In genomic region chr11:55428186-55429012, GRCm38 (mm10) we compare ENCODE assay signal across 8 mouse cellular contexts. TPM values are rescaled to one million over a fixed set of nuclear protein-coding genes. Genes with fewer than 3 reads are reported as not detected.
DNase-seq lines count a peak whose midpoint lies in the region; ATAC-seq and TF ChIP-seq lines count a peak whose summit lies in the region.

No protein-coding gene starts in this region.

- H3K27me3 ChIP-seq in ES-Bruce4 (ENCODE audit: control insufficient read depth, insufficient read depth, low read length, poor library complexity, severe bottlenecking) = no peaks in the 10 kb centered on the region
- H3K27me3 ChIP-seq in forebrain, embryonic 15.5 days = no peaks in the 10 kb centered on the region
- H3K27me3 ChIP-seq in hindbrain, embryonic 10.5 days (ENCODE audit: insufficient read depth, poor library complexity, severe bottlenecking) = no peaks in the 10 kb centered on the region
- no peaks in the 10 kb centered on the region for H3K27me3 ChIP-seq in limb, embryonic 14.5 days (ENCODE audit: control insufficient read depth, insufficient read depth, low read length)
- H3K27me3 ChIP-seq in midbrain, postnatal 0 days (ENCODE audit: insufficient read depth, low read length) = no peaks in the 10 kb centered on the region

- peaks cover 4% of the 10 kb centered on the region for H3K4me1 ChIP-seq in ES-Bruce4 (ENCODE audit: control insufficient read depth, insufficient read depth, low read length)
- peaks cover 23% of the 10 kb centered on the region for H3K4me1 ChIP-seq in forebrain, embryonic 15.5 days
- H3K4me1 ChIP-seq in hindbrain, embryonic 10.5 days (replicated peaks) = peaks cover 58% of the 10 kb centered on the region
- H3K4me1 ChIP-seq in limb, embryonic 14.5 days (ENCODE audit: control insufficient read depth, insufficient read depth, low read length) = peaks cover 32% of the 10 kb centered on the region
- 0 out of 2 replicates have a peak, but pooled peaks cover 5% of the 10 kb centered on the region for H3K4me1 ChIP-seq in midbrain, postnatal 0 days (ENCODE audit: insufficient read depth, low read length)

- no peak overlapping the region for H3K9ac ChIP-seq in ES-Bruce4 (ENCODE audit: low read depth, poor library complexity, severe bottlenecking)
- H3K9ac ChIP-seq in forebrain, embryonic 15.5 days (replicated peaks) = no peak overlapping the region
- H3K9ac ChIP-seq in limb, embryonic 14.5 days (ENCODE audit: low read depth, low read length, severe bottlenecking) = peak overlapping the region; percentile 12
- no peak overlapping the region for H3K9ac ChIP-seq in midbrain, postnatal 0 days (replicated peaks; ENCODE audit: low read length, poor library complexity, severe bottlenecking)

- peak; percentile 64 for DNase-seq in cerebellum, adult 11-12 months
- DNase-seq in hindbrain, embryonic 10.5 days (ENCODE audit: low spot score) = peak; percentile 81
- peak; percentile 98 for DNase-seq in limb, embryonic 14.5 days (ENCODE audit: low spot score)
- DNase-seq in midbrain, postnatal 0 days (ENCODE audit: low spot score) = peak; percentile 90
- no peak for DNase-seq in left cerebral cortex, adult 8-10 months (ENCODE audit: low spot score in 2 of 2)

- no peak for TF ChIP-seq EP300 in ES-Bruce4 (IDR thresholded peaks at IDR 0.05; ENCODE audit: insufficient read depth, low read depth, low read length)

- no peaks in the 10 kb centered on the region for H3K9me3 ChIP-seq in ES-Bruce4 (replicated peaks; ENCODE audit: control insufficient read depth, insufficient read depth, low read length, poor library complexity, severe bottlenecking)
- H3K9me3 ChIP-seq in forebrain, embryonic 15.5 days = no peaks in the 10 kb centered on the region
- H3K9me3 ChIP-seq in hindbrain, embryonic 10.5 days = no peaks in the 10 kb centered on the region
- no peaks in the 10 kb centered on the region for H3K9me3 ChIP-seq in limb, embryonic 14.5 days (ENCODE audit: control insufficient read depth, low read length)
- no peaks in the 10 kb centered on the region for H3K9me3 ChIP-seq in midbrain, postnatal 0 days (ENCODE audit: low read length)

- peak; percentile 76 for ATAC-seq in forebrain, embryonic 15.5 days (replicated peaks)
- peak; percentile 93 for ATAC-seq in limb, embryonic 14.5 days (ENCODE audit: low FRiP score, low read depth)
- peak; percentile 47; the same call in 1 of the 2 replicates for ATAC-seq in midbrain, postnatal 0 days (ENCODE audit: low FRiP score)
- no peak for ATAC-seq in erythroblast, adult 5-6 weeks (replicated peaks; ENCODE audit: low FRiP score, poor library complexity, severe bottlenecking)

- TF ChIP-seq CTCF in ES-Bruce4 (IDR thresholded peaks at IDR 0.05; ENCODE audit: low read depth, low read length) = no peak
- no peak for TF ChIP-seq CTCF in midbrain, postnatal 0 days (IDR thresholded peaks at IDR 0.05)

- no peak for TF ChIP-seq POLR2A in ES-Bruce4 (IDR thresholded peaks at IDR 0.05; ENCODE audit: insufficient read depth, low read length)
- TF ChIP-seq POLR2A in limb, embryonic 14.5 days (IDR thresholded peaks at IDR 0.05; ENCODE audit: borderline replicate concordance, extremely low read depth, insufficient read depth, insufficient read length) = peak; percentile 55; the same call in 1 of the 2 replicates

- WGBS in forebrain, embryonic 15.5 days = 34% methylated on average over 16 of the region's 16 CpGs
- WGBS in hindbrain, embryonic 10.5 days = 32% methylated on average over 16 of the region's 16 CpGs
- 34% methylated on average over 16 of the region's 16 CpGs for WGBS in limb, embryonic 14.5 days
- 38% methylated on average over 16 of the region's 16 CpGs for WGBS in midbrain, postnatal 0 days

- H3K4me3 ChIP-seq in ES-Bruce4 (ENCODE audit: low read depth, low read length) = no peak overlapping the region
- no peak overlapping the region for H3K4me3 ChIP-seq in forebrain, embryonic 15.5 days
- no peak overlapping the region for H3K4me3 ChIP-seq in hindbrain, embryonic 10.5 days
- no peak overlapping the region for H3K4me3 ChIP-seq in limb, embryonic 14.5 days (replicated peaks; ENCODE audit: low read length)
- no peak overlapping the region for H3K4me3 ChIP-seq in midbrain, postnatal 0 days (ENCODE audit: low read depth, low read length)

- peak overlapping the region; percentile 72 for H3K27ac ChIP-seq in ES-Bruce4 (ENCODE audit: insufficient read depth, low read length)
- peak overlapping the region; percentile 56 for H3K27ac ChIP-seq in forebrain, embryonic 15.5 days (replicated peaks)
- peak overlapping the region; percentile 87 for H3K27ac ChIP-seq in hindbrain, embryonic 10.5 days
- peak overlapping the region; percentile 92 for H3K27ac ChIP-seq in limb, embryonic 14.5 days (replicated peaks; ENCODE audit: low read depth, low read length)
- H3K27ac ChIP-seq in midbrain, postnatal 0 days (ENCODE audit: low read depth, low read length) = no peak overlapping the region

- H3K4me2 ChIP-seq in forebrain, embryonic 15.5 days (replicated peaks) = no peak overlapping the region
- H3K4me2 ChIP-seq in limb, embryonic 14.5 days (replicated peaks; ENCODE audit: low read depth, low read length, severe bottlenecking) = 0 out of 2 replicates have a peak overlapping the region, but pooled peaks have one; percentile 0
- H3K4me2 ChIP-seq in midbrain, postnatal 0 days (ENCODE audit: low read depth, low read length, poor library complexity, severe bottlenecking) = no peak overlapping the region

- H3K36me3 ChIP-seq in ES-Bruce4 (ENCODE audit: control insufficient read depth, insufficient read depth, low read length, poor library complexity, severe bottlenecking) = no peaks in the 10 kb centered on the region
- no peaks in the 10 kb centered on the region for H3K36me3 ChIP-seq in forebrain, embryonic 15.5 days
- no peaks in the 10 kb centered on the region for H3K36me3 ChIP-seq in hindbrain, embryonic 10.5 days
- no peaks in the 10 kb centered on the region for H3K36me3 ChIP-seq in limb, embryonic 14.5 days (ENCODE audit: control insufficient read depth, insufficient read depth, low read length)
- no peaks in the 10 kb centered on the region for H3K36me3 ChIP-seq in midbrain, postnatal 0 days (ENCODE audit: insufficient read depth, low read length)

RNA-seq across cellular contexts. Expression of gene Sparc, which starts 5.4 kb away (rescaled TPM):
- polyA plus RNA-seq in ES-Bruce4 (2011; ENCODE audit: insufficient read depth, insufficient read length, low read depth, missing spikeins) = 344 and 354 TPM in 2 replicates
- 320 and 352 TPM in 2 replicates for polyA plus RNA-seq in forebrain, embryonic 15.5 days (2015; fragmentation: Nextera tagmentation; extraction: Ambion mirVana)
- polyA plus RNA-seq in hindbrain, embryonic 10.5 days (2016; fragmentation: Nextera tagmentation; extraction: Ambion mirVana) = 400 and 454 TPM in 2 replicates
- polyA plus RNA-seq in limb, embryonic 14.5 days (2012; rRNA removed) = 1,741 and 2,064 TPM in 2 replicates
- polyA plus RNA-seq in limb, embryonic 14.5 days (2014; fragmentation: Nextera tagmentation; extraction: Ambion mirVana) = 2,065 and 2,257 TPM in 2 replicates
- 261 and 313 TPM in 2 replicates for total RNA-seq in midbrain, postnatal 0 days (2014; rRNA removed)
- polyA plus RNA-seq in midbrain, postnatal 0 days (2015; fragmentation: Nextera tagmentation; extraction: Ambion mirVana) = 570 and 625 TPM in 2 replicates
- total RNA-seq in erythroblast, adult 5-6 weeks (2015; ENCODE audit: low replicate concordance) = 1.7 TPM in 2 replicates
- total RNA-seq in erythroblast, adult 5-6 weeks (2017; ENCODE audit: low replicate concordance) = 0.85 and 0.98 TPM in 2 replicates
- total RNA-seq in left cerebral cortex, adult 8-10 months (2022) = 100 to 1,000 TPM; 217 to 328 (median 260) TPM

RNA-seq across cellular contexts. Expression of gene Atox1, which starts 32.6 kb away (rescaled TPM):
- polyA plus RNA-seq in ES-Bruce4 (2011; ENCODE audit: insufficient read depth, insufficient read length, low read depth, missing spikeins) = 120 and 142 TPM in 2 replicates
- 257 and 262 TPM in 2 replicates for polyA plus RNA-seq in forebrain, embryonic 15.5 days (2015; fragmentation: Nextera tagmentation; extraction: Ambion mirVana)
- polyA plus RNA-seq in hindbrain, embryonic 10.5 days (2016; fragmentation: Nextera tagmentation; extraction: Ambion mirVana) = 269 and 322 TPM in 2 replicates
- 236 and 256 TPM in 2 replicates for polyA plus RNA-seq in limb, embryonic 14.5 days (2012; rRNA removed)
- polyA plus RNA-seq in limb, embryonic 14.5 days (2014; fragmentation: Nextera tagmentation; extraction: Ambion mirVana) = 428 and 474 TPM in 2 replicates
- 133 and 147 TPM in 2 replicates for total RNA-seq in midbrain, postnatal 0 days (2014; rRNA removed)
- polyA plus RNA-seq in midbrain, postnatal 0 days (2015; fragmentation: Nextera tagmentation; extraction: Ambion mirVana) = 235 and 252 TPM in 2 replicates
- total RNA-seq in erythroblast, adult 5-6 weeks (2015; ENCODE audit: low replicate concordance) = 25.9 and 45.8 TPM in 2 replicates
- total RNA-seq in erythroblast, adult 5-6 weeks (2017; ENCODE audit: low replicate concordance) = 18.7 and 20.2 TPM in 2 replicates
- 100 to 1,000 TPM in 3 of 4 experiments, 10 to 100 TPM in 1; 98.2 to 107 (median 104) TPM for total RNA-seq in left cerebral cortex, adult 8-10 months (2022)

RNA-seq across cellular contexts. Expression of gene G3bp1, which starts 41.1 kb away (rescaled TPM):
- 146 and 147 TPM in 2 replicates for polyA plus RNA-seq in ES-Bruce4 (2011; ENCODE audit: insufficient read depth, insufficient read length, low read depth, missing spikeins)
- polyA plus RNA-seq in forebrain, embryonic 15.5 days (2015; fragmentation: Nextera tagmentation; extraction: Ambion mirVana) = 154 and 161 TPM in 2 replicates
- 221 and 269 TPM in 2 replicates for polyA plus RNA-seq in hindbrain, embryonic 10.5 days (2016; fragmentation: Nextera tagmentation; extraction: Ambion mirVana)
- 77.7 and 79.0 TPM in 2 replicates for polyA plus RNA-seq in limb, embryonic 14.5 days (2012; rRNA removed)
- polyA plus RNA-seq in limb, embryonic 14.5 days (2014; fragmentation: Nextera tagmentation; extraction: Ambion mirVana) = 170 and 171 TPM in 2 replicates
- total RNA-seq in midbrain, postnatal 0 days (2014; rRNA removed) = 59.2 and 63.2 TPM in 2 replicates
- 63.5 and 67.4 TPM in 2 replicates for polyA plus RNA-seq in midbrain, postnatal 0 days (2015; fragmentation: Nextera tagmentation; extraction: Ambion mirVana)
- total RNA-seq in erythroblast, adult 5-6 weeks (2015; ENCODE audit: low replicate concordance) = 13.3 and 18.2 TPM in 2 replicates
- total RNA-seq in erythroblast, adult 5-6 weeks (2017; ENCODE audit: low replicate concordance) = 19.0 and 20.9 TPM in 2 replicates
- total RNA-seq in left cerebral cortex, adult 8-10 months (2022) = 10 to 100 TPM; 31.9 to 33.7 (median 32.1) TPM

Comparison
In these comparisons a context has a peak if more than half of its experiments do, and no peak if none do; other contexts are left out.
1. DNase-seq: peak in cerebellum, adult 11-12 months (single experiment), hindbrain, embryonic 10.5 days (single experiment), limb, embryonic 14.5 days (single experiment) and midbrain, postnatal 0 days (single experiment); none in left cerebral cortex, adult 8-10 months (0 of 2).